Mouse (Mus musculus): ENCODE data around the gene Yy1. TPM values are rescaled to one million over a fixed set of nuclear protein-coding genes. Genes with fewer than 3 reads are reported as not detected.
"Not testable (repeated sequence)": the region's sequence is repeated elsewhere in the genome, so short reads cannot be mapped to it uniquely, and the experiment has no call there.

Gene Yy1
- total RNA-seq, 2 experiments from 2014 or later: 31.5 to 37.2 TPM

DNA sequence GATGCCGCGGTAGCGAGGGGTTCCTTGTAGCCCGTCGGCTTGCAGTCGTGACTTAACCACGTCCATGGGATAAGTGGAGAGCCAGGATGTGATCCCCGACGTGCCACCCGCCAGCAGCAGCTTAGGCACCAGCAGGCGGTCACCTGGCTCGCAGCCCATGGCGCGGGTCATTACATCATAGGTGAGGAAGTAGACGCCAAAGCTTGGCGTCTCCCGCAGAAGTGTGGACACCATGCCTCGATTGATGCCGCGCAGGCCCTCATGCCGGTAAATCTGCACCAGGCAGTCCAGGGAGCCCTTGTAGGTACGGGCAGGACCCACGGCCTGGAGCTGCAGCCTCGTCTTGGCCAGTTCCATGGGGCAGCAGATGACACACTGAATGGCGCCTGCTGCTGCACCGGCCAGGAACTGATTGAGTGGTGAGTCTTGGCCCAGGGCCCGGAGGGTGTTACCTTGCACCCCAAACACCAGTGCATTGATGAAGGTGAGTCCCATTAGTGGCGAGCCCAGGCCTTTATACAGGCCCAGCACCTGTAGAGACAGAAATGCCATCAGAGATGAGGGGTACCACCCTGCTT lies 34.3 kb downstream of the Yy1 start:
- no peak for DNase-seq

DNA sequence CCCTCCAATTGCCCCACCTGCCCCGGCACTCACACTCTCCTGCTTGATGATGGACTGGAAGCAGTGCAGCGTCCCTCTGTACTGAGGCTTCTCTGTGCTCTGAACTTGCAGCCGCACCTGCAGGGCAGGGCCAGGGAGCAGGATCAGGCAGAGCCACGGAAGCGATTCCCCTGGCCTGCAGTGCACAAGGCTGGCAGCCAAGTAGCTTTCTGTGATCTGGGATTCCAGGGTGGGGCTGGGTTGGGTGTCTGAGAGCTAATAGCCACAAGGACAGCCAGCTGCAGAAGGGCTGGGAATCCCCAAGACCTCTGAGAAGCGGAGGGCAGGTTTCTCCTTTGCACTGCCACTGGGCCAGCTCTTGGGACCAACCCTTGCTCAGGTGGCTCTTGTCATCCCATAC lies 34.9 kb downstream of the Yy1 start:
- DNase-seq: no peak

DNA sequence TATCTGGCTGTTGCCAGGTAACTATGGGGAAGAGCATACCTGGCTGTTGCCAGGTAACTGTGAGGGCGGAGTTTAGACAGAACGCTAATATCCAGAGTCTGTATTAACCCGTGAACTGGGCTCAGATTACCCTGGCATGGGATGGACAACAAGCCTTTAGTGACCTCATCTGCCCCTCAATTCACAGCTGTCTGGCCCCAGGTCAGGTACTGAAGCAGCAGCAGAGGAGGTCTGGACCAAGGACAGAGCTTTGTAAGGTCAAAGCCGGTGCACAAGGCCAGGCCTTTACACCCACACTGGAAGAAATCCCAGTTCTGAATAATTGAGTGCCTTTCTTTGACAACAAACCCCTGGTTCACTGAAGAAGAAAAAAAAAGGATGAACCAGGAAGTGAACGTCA lies 36.9 kb downstream of the Yy1 start:
- peak in 1 of 2 experiments; percentile 33 for DNase-seq

DNA sequence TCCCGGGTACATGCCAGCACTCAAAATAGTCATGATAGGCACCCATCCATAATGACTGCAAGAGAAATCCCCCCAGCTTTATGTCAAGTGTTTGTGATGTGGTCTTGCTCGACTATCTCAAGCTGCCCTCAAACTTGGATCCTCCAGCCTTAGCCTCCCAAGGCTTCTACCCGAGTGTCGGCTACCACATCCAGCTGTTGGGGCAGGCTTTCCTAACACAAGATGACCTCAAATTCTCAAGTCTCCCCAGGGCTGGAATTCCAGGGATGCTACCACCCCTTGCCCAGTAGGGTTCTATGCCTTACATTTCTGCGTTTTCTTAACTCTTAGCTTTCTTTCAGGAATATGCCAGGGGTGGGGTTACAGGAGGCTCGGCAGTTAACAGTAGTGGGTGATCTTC lies 37.6 kb downstream of the Yy1 start:
- no peak for DNase-seq

DNA sequence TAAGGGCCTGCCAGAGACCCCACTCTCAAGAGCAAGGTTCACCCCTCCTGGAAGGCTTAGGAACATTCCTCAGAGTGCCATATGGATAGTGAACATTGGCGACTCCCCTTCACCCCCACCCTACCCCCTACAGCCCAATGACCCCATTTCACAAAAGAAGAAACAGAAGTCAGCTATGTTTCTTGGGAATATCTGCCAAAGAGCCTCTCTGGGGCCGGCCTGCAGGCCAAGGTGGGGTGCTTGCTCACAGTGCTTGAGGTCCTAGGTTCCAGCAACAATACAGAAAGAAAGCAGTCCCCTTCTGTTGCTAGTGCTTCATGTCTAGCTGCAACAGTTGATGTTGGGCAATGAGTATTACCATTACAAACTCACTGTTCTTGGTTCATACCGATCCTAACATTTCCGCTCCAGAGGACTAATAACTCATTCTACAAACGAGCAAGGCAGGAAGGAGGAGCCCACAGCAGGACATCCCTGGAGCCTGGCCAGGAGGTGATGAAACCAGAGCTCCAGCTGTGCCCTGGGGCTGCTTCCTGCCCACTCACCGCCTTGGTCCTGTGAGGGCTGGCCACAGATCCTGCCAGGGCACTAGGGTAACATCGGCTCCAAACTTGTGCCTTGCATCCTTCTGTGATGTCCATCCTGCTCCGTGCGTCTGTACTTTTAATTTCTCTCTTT lies 39.3 kb downstream of the Yy1 start:
- DNase-seq: peak; percentile 65 to 68

DNA sequence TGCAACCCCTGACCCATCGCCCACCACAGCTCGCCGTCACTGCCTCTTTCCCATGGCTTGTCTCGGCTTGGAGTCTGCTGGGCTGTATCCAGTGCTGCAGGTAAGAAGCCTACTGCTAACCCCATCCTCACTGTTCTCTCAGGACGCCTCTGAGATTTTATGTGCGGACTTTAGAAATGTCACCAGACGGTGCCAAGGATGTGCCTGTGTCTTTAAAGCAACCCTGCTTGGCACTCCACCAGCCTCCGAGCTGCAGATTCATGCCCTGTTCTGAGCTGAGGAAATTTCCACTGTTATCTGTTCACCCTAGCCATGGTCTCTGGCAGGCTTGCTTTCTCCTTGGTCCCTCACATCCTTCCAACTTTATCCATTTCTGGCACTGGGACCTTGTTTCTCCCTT lies 40.1 kb downstream of the Yy1 start:
- DNase-seq: peak in 1 of 2 experiments; percentile 35

DNA sequence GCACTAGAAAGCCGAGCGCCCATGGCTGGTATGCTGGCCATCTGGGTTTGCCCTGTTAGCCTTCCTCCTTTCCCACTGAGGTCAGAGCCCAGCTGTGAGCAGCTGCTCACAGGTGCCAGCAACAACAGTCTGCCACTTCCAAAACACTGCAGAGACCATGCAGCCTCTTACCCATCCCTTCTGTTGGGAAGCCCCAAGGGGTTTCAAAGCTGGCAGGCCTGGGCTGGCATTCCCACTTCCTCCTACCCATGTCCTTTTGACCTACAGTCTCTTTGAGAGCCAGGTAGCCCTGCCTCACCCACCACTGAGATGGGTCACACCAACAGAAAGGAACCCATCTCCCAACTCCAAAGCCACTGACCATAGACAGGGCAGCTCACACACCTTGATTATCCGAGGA lies 40.6 kb downstream of the Yy1 start:
- DNase-seq: no peak

DNA sequence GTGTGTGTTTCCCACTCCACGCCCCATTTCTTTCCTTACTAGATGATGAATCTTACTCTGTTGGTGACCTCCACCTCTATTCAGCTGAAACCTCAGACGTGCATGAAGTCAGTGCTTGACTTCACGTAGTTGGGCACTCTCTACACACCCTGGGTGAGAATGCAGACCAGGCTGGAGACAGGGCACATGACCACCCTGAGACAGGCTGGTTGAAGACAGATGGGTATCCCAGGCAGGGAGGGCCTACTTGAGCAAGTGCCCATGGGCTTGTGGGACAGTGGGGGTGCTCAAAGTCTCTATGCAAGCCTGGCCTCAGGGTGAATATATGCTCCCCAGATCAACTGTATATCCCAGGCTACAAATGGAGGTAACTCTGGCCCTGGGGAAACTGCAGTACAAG lies 41.6 kb downstream of the Yy1 start:
- no peak for DNase-seq

DNA sequence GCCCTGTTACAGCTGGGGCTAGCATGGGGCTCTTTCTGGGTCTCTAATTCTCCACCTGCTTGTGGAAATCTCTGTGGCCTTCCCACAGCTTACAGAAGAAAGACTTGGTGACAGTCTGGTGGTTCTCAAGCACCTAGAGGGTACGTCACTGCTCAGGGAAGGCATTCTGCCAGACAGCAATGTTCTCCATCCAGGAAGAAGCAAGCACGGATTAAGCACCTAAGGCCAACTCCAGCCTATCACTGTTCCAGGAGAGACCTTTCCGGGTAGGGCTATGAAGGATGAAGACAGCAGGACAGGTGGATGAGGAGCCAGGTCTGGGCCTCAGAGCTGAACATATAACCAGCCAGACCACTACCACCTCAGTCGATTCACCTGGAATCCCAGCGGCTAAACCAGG lies 42.0 kb downstream of the Yy1 start:
- no peak for DNase-seq

DNA sequence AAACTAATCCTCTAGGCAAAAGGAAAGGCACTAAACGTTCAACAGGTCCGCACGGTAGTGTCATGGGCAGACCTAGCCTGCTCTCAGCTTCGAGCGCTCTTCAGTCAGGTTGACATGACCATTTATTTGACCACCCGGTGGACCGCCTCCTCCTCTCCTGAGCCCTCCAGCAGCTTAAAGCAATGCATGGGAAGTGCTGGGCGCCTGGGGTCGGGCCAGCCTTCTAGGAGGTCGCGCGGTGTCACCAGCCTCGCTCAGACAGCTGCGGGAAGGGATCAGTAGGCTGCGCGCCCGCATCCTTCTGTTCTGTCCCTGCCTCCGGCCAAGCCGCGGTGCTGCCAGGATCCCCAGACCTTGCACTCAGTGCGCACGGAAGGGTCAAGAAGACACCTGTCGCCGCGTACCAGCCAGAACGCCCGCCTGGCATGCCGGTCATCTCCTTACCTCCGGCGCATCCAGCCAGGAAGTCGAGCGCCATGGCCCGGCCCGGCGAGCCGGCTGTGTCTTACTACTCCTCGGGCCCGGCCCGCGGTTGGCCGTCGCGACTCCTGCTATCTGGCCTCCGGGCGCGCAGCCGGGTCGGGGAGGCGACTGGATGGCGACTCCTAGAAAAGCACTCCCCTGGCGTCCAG lies 42.6 kb downstream of the Yy1 start:
- DNase-seq: no peak

DNA sequence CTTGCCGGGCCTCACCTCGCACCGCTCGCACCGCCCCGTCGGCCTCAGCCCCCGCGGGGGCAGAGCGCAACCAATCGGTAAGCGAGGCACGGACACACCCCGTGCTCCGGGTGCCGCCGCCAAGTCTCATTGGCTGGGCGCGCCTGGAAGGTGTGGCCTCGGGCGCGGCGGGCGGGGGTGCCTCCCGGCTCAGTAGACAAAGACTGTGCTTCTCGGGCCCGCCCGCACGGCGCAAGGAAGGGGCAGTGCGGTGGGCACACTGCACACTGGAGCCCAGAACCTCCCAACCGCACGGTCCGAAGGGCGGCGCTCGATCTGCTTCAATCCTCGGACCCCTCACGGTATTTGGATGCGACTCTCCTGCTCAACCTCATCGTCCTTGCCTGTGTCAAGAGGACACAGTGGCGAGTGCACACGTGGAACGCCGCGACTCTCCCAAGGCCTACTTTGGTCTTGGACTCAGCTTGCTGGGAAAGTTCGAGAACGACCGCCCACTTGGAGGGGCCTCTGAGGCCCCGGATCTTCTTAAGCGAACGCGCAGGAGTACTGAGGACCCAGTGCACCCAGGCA lies 43.2 kb downstream of the Yy1 start, which contains the start of the genes Slc25a29 and Slc25a47:
TSS of gene Slc25a29 (minus strand) at position 44 of the 570 bp plus-strand sequence.
TSS of gene Slc25a47 (plus strand) at position 207 of the 570 bp plus-strand sequence.
- DNase-seq: peak; percentile 97 to 98

DNA sequence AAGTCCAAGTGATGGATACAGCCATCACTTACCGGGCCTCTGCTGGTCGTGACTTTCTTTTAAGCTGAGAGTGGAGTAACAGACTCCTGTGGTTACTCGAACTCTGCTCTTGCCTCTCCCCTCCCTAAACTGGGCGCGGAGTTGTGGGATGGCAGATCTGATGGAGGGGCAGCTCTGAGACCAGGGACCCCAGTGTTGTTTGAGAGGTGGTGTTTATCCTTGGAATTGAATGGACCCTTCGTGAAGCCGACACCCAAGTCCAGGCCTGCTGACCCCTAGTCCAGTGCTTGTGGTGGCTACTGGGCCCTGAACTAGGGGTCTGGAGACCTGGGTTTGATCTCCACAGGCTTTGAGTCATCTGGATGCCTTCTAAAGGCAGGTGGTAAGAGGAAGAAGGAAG lies 43.9 kb downstream of the Yy1 start:
- no peak for DNase-seq

DNA sequence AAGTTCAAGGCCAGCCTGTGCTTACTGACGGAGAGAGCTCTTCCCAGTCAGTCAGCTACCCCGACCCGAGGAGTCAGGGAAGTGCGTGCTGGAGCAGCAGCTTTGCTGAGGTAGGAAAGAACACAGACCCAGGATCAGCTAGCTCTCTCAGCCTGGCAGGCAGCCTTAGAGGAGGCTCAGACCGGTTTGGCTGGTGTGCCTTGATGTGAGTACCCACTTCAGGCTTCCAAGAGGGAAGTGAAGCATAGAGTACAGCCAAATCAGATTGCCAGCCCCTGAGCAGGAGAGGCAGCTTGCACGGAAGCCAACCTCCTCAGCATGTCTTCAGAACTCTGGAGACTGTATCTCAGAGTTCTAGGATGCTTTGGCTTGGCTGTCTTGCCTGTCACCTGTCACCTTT lies 48.4 kb downstream of the Yy1 start:
- DNase-seq: no peak

DNA sequence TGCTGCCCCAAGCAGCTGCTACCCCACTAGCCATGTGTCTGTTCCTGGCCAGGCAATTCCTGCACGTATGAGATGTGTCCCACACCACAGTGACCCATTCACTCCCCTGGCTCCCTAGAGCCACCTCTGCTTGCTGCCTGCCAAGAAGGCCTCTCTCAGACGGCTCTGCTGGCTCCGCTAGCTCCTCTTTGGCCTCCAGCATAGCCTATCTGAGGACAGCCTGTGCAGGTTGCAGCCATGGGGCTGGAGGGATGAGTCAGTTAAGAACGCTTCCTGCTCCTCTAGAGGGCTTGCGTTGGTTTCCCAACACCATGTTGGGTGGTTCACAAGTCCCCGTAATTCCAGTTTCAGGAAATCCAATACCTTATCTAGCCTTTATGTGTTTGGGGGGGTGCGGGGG lies 49.9 kb downstream of the Yy1 start:
- DNase-seq: peak; percentile 21 to 47

DNA sequence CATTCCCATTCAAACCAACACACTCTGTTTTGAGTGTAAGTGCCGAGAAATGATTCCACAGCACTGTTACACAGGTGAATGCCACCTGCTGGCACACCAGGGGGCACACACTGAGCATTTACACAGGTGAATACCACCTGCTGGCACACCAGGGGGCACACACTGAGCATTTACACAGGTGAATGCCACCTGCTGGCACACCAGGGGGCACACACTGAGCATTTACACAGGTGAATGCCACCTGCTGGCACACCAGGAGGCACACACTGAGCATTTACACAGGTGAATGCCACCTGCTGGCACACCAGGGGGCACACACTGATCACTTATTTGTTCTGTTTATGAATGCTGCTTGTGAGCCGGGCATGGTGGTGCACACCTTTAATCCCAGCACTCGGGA lies 55.3 kb downstream of the Yy1 start:
- not testable (repeated sequence) for DNase-seq

DNA sequence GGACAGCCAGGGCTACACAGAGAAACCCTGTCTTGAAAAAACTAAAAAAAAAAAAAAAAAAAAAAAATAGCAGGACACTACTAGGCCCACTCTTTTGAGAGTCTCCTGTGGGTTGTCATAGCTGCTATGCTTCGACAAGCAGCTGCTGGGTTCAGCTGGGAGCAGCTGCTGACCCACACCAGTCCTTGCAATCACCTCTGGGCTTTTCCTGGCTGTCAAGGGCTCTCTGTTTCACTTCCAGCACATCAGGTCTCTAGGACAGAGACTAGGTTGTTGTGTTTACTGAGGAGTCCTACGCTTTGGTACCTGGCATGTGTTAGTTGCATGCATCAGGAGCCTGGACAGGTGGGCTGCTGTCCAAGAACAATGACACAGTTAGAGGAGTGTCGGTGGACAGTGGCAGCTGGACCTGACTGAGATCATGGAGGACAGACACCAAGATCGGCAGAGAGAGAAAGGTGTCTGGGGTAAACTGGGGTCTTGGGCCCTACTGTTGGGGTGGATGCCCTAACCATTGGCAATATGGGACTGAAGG lies 56.8 kb downstream of the Yy1 start:
- peak; percentile 47 for DNase-seq

DNA sequence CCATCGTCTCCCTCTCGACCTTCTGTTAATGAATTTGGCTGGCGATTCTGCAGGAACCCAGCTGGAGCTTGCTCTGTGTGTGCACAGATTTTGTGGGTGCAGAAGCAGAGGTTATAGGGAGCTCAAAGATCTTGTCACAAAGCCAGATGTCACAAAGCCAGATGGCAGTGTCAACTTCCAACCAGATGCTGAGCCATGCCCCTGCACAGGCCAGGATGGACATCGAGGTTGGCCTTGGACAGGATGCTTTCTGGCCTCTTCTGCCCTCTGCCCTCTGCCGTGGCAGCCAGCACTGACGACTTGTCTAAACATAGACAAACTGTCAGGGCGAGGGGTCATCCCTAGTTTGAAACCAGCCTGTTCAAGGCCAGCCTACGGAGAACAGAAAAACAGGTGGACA lies 57.4 kb downstream of the Yy1 start:
- no peak for DNase-seq

DNA sequence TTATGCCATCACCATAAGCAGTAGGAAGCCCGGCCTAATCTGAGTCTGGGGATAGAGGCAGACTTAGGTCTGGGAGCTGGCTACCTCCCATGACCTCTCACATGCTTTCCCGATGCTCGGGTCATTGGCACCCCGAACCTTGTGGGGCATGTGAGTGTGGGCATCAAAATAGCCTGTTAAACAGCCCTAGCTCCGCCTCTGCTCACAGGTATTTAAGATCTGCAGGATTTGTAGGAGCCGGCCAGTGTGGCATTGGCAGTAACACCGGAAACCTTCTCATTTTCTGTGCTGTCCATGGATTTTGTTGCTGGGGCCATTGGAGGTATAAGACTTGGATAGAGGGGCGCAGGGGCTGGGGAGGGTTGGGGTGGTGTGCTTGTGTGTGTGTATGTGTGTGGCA lies 58.1 kb downstream of the Yy1 start:
- no peak for DNase-seq

DNA sequence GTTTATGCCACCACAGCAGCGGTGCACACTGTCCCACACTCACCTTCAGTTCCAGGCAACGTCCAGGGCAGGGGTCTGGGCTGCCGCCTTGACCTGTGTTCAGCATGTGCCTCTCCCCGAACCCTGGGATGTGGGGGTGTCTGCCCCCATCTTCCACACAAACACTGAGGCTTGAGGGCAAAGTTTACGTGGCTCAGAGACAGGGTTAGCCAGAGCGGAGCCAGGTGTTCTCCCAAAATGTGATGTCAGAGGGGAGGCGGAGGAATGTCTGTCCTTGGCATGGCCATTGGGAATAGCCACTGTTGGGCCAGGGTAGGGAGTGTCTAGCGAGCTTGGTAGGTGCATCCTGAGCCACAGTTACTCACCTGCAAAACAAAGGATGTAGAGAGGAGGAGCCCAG lies 60.0 kb downstream of the Yy1 start:
- DNase-seq: no peak

DNA sequence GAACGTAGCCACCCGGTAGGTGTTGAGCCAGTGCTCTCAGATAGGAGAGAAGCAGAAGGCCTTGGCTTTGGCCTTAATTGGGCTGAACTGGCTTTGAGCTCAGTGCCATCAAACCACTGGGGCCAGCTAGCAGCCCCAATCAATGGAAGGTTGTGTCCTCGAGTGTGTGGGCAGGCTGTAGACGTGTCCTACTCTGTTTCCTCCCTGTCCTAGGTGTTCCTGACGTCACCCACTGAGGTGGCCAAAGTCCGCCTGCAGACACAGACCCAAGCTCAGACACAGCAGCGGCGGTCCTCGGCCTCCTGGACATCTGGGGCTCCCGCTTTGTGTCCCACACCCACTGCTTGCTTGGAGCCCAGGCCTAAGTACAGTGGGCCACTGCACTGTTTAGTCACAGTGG lies 62.3 kb downstream of the Yy1 start:
- DNase-seq: no peak

DNA sequence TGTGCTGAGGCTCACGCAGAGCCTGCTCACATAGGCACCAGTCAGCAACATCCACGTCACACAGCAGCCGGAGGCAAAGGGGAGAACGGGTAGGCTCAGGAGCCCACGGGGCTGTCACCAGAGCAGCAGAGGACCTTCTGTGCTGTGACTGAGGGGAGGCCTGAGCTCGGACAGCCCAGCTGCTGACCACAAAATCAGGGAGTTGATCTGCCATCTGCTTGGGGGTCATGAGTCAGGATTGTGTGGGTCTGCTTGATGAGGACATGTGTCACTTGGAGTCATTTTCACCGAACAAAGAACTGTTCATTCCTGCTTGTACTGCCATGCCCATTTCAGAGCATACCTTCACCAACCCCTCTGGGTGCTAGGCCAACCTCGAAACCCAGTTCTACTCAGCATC lies 63.4 kb downstream of the Yy1 start:
- DNase-seq: no peak

DNA sequence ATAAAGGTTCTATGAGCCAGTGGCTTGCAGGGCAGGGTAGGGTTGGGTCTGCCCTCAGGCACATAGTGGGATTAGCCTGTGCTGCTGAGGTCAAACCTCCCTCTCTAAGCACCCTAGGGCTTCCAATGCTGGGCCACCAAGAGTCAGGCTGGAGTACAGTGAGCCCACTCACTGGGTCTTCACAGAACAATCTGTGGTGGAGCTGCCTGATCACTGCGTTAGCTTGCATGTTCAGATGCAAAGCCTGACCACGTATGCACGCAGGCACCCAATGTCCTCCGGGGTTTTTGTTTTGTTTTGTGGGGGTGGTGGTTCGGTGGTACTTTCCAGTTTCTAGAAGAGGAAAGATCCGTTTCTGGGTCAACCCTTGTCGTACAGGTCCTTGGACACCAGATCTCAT lies 64.3 kb downstream of the Yy1 start:
- no peak for DNase-seq

DNA sequence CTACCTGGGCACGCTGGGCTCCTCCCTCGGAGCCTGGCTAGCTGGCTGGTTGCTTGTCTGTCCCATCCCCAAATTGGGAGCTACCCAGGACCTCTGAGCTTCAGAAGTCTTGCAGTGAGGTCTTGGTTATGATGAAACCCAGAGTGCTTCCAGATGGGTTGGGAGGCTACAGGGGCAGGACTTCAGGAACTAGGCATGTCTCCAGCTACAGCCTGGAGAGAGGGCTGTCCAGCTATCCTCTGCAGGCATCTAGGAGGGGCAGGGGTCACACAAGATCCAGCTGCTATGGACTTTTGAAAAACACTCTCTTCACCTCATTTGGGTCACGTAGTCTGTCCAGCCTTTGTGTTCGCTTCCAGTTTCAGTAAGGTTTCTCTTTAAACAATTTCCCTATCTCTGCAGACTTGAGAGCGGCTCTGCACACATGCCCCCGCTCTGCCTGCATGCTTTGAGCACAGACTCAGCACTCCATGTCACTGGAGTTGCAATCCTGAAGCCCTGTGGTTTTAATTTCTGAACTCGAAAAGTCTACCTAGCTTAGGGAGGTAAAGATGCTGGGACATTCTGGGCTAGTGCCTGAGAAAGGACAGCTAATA lies 64.9 kb downstream of the Yy1 start:
- DNase-seq: peak; percentile 42 to 61
